ENCODE assay signal across 20 mouse cellular contexts in genomic region chr15:97900991-97901390, GRCm38 (mm10).
"Had no signal": no experiment of that assay in that cellular context is flagged by ENCODE, and none has a peak within 500 bp of the region (broad histone marks: within the 10 kb centered on the region; RNA-seq: fewer than 3 reads in every experiment).

No protein-coding gene starts in this region.

- DNase-seq: gastrocnemius, postnatal 14 days; gastrocnemius, postnatal 36 days; heart, adult 11 months; heart, adult 2 months; heart, postnatal 14 days; heart, postnatal 36 days; layer of hippocampus, adult 9-11 months; layer of hippocampus, postnatal 36 days; left cerebral cortex, postnatal 4 days had no signal

- H3K9ac ChIP-seq: heart, embryonic 13.5 days; heart, embryonic 15.5 days; hindbrain, embryonic 13.5 days; hindbrain, embryonic 15.5 days; limb, embryonic 13.5 days; limb, embryonic 15.5 days; liver, embryonic 12.5 days; liver, embryonic 14.5 days had no signal

- H3K4me2 ChIP-seq: heart, embryonic 11.5 days; heart, embryonic 13.5 days; heart, embryonic 15.5 days; hindbrain, embryonic 13.5 days; hindbrain, embryonic 15.5 days; limb, embryonic 13.5 days; limb, embryonic 15.5 days; liver, embryonic 12.5 days had no signal

- ATAC-seq: hindbrain, postnatal 0 days; intestine, embryonic 16.5 days; liver, embryonic 12.5 days had no signal

- H3K4me1 ChIP-seq: hindbrain, embryonic 15.5 days; liver, embryonic 12.5 days had no signal

- H3K36me3 ChIP-seq: heart, embryonic 13.5 days; heart, embryonic 15.5 days; hindbrain, embryonic 13.5 days; hindbrain, embryonic 15.5 days; limb, embryonic 13.5 days; limb, embryonic 15.5 days; liver, embryonic 12.5 days had no signal

- H3K9me3 ChIP-seq: heart, embryonic 13.5 days; heart, embryonic 15.5 days; hindbrain, embryonic 13.5 days; hindbrain, embryonic 15.5 days; limb, embryonic 13.5 days; limb, embryonic 15.5 days; liver, embryonic 12.5 days had no signal

- H3K27me3 ChIP-seq: hindbrain, embryonic 15.5 days had no signal

- H3K4me3 ChIP-seq: heart, adult 2 months; heart, embryonic 13.5 days; heart, embryonic 15.5 days; hindbrain, embryonic 13.5 days; hindbrain, embryonic 15.5 days; limb, embryonic 13.5 days; limb, embryonic 15.5 days; liver, embryonic 12.5 days had no signal

- H3K27ac ChIP-seq: heart, adult 2 months; heart, embryonic 13.5 days; heart, embryonic 15.5 days; hindbrain, embryonic 13.5 days; hindbrain, embryonic 15.5 days; hindbrain, postnatal 0 days; limb, embryonic 13.5 days; limb, embryonic 15.5 days; liver, embryonic 12.5 days; liver, embryonic 14.5 days had no signal
